Mouse (Mus musculus): ENCODE data around the gene Dcxr.
"Not testable (repeated sequence)": the region's sequence is repeated elsewhere in the genome, so short reads cannot be mapped to it uniquely, and the experiment has no call there.

Dcxr gene

GRCm38 (mm10) chr11:120727169-120727527 lies at the start of gene Dcxr:
Gene Dcxr (minus strand): TSS chr11:120727281.
- peak; percentile 99 for DNase-seq (ENCODE audit: low read depth, low spot score)

- DNase-seq (ENCODE audit: low read depth, low spot score), result peak; percentile 97
Measured at GRCm38 (mm10) chr11:120775774-120776469, 48.8 kb upstream of the Dcxr start.

- DNase-seq (ENCODE audit: low read depth, low spot score), result peak; percentile 77
Measured at GRCm38 (mm10) chr11:120773463-120774190, 46.5 kb upstream of the Dcxr start.

DNA sequence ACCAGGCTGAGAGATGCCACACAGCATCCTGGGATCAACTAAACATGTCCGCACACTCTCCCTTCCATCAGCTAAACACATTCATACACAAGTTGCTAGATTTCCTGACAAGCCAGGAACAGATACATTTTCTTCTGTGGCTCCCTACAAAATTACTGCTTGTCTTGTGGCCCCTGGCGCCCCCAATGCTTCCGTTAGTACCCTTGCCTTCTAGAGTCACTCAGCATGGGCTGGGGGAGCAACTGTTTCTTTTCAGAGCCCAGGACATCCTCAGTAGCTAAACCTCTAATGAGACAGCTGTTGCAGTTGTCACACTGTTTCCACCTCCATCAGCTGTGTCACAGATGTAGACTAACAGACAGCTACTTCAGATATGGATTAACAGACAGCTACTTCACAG lies 45.7 kb upstream of the Dcxr start:
- DNase-seq (ENCODE audit: low read depth, low spot score), result no peak

DNA sequence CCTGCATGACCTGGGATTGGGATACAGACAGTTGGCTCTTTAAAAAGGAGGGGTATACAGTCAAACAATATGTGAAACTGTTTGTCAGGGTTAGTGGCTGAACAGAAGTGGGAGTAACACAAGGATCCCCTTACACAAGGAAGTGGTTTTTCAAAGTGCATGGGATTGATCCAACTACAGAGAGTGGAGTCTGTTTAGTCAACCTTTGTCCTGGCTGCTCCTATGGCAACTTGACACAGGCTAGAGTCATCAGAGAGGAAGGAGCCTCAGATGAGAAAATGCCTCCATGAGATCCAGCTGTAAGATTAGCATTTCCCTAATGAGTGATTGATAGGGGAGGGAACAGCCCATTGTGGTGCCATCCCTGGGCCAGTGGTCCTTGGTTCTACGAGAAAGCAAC lies 41.1 kb upstream of the Dcxr start:
- peak; percentile 63 for DNase-seq (ENCODE audit: low read depth, low spot score)

DNA sequence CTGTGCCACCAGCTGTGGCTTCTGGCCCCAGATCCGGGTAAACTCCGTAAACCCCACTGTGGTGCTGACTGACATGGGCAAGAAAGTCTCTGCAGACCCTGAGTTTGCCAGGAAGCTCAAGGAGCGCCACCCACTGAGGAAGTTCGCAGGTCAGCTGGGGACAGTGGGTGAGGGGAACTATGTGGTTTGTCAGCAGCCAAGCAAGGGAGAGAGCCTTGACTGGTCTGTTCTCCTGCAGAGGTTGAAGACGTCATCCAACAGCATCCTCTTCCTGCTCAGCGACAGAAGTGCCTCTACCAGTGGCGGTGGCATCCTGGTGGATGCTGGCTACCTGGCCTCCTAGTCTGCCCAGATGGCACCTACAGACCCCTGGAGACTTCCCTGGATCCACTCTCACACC lies 39.9 kb upstream of the Dcxr start:
- DNase-seq (ENCODE audit: low read depth, low spot score), result not testable (repeated sequence)

DNA sequence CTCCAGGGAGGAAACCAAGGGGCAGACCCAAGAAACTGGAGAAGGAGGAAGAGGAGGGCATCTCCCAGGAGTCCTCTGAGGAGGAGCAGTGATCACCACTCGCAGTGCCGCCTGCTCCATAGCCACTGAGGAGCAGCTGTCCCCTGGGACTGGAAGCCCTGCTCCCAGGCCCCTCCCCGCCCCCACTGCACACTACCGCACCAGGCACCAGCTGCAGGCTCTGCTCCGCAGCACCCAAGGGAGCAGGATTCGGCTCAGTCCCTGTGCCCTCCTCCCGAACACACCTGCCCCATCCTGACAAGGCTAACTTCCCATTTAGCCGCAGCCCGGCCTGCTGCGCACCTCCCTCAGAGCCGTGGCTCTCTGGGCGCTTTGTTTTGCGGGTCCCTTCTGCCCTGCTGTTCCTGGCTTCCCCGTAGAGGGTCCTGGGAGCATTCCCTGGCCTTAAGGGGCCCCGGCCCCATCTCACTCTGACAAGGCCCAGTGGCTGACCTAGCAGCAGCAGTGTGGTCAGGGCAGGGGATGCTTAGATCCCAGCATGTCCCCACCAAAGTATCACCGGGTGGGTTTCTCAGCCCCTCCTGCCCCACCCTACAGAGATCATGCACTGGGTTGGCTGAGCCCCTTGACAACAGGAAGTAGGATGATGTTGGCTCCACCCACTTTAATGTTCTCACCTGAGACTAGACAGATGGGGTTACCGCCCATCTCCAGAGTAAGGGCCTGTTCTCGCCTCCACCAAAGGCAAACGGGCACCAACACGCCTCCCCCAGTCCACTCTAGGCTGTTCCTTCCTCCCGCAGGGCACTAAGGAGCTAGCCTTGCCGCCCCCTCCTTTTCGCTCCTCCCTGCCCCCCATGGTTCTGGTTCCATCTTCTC lies 36.3 kb upstream of the Dcxr start:
- DNase-seq (ENCODE audit: low read depth, low spot score), result not testable (repeated sequence)

- DNase-seq (ENCODE audit: low read depth, low spot score), result not testable (repeated sequence)
Measured at GRCm38 (mm10) chr11:120762672-120763041, 35.6 kb upstream of the Dcxr start, which contains the start of gene Hmga1b. Gene Hmga1b (plus strand): TSS chr11:120762794.

GRCm38 (mm10) chr11:120761811-120762671 lies 35.0 kb upstream of the Dcxr start:
- DNase-seq (ENCODE audit: low read depth, low spot score), result peak; percentile 55

- DNase-seq (ENCODE audit: low read depth, low spot score), result no peak
Measured at GRCm38 (mm10) chr11:120760236-120760635, 33.2 kb upstream of the Dcxr start.

DNA sequence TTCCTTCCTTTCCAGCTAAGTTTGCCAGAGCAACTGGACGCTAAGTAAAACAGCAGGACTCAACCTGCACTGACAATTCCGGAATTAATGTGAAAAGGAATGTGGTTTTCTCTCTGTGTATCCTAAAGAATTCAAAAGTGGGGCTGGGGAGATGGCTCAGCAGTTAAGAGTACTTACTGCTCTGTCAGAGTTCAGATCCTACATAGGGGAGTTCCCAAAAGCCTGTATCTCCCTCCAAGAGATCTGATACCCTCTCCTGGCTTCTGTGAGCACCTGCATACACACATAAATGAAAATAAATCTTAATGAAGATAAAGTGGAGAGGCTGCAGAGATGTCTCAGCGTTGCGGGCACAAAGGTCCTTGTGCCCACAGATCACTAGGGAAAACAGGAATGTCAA lies 24.5 kb upstream of the Dcxr start:
- peak; percentile 53 for DNase-seq (ENCODE audit: low read depth, low spot score)

DNA sequence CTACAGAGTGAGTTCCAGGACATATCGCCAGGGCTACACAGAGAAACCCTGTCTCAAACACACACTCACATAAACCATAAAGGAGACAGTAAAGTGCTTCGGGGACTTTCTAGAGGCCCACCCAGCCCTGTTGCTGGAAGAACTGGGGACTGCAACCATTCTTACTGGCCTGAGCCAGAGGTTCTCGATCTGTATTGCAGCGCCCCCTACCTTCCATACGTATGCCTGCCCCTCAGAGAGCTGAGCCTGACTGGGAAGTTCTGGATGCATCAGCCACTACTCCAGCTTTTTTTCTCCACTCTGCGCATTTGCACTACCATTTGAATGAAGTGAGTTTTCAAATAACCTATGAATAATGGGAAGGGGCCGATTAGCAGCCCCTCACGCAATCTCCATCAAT lies 22.3 kb upstream of the Dcxr start:
- peak; percentile 39 for DNase-seq (ENCODE audit: low read depth, low spot score)

- DNase-seq (ENCODE audit: low read depth, low spot score), result no peak
Measured at GRCm38 (mm10) chr11:120747974-120748373, 20.9 kb upstream of the Dcxr start.

- no peak for DNase-seq (ENCODE audit: low read depth, low spot score)
Measured at GRCm38 (mm10) chr11:120744121-120744701, 17.1 kb upstream of the Dcxr start.

DNA sequence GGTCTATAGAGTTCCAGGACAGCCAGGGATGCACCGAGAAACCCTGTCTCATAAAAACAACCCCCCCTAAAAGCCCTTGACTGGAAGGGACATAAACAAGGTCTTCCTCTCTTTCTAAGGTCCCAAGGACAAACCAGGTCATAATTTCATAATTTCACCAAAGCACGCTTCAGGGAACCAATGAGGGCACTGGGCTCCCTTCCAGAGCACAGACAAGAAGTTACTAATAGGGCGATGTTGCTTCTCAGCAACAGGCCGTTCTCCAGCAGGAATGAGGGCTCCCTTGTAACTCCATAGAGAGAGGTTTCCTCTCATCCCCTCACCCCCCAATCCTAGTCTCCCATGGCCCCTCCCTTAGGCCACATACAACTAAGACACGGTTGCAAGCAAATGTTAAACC lies 13.9 kb upstream of the Dcxr start:
- DNase-seq (ENCODE audit: low read depth, low spot score), result no peak

- no peak for DNase-seq (ENCODE audit: low read depth, low spot score)
Measured at GRCm38 (mm10) chr11:120736424-120736823, 9.3 kb upstream of the Dcxr start.

DNA sequence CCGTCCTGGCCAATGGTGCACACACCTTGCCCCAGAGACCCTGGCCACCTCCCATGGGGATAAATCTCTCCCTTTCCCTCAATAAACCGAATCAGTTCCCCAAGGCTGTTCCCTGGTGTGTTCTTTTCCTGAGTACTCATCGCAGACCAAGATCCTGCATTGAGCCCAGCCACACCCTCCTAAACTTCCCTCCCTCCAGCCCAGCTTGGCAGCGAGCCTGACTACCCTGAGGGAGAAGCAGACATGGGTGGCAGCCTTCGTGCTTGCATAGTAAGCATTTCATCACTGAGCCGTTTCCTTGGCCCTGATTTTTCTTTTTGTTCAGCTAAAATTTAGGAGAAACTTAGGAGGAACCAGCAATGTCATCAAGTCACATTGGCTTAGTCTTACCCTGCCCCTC lies 6.4 kb upstream of the Dcxr start:
- peak; percentile 83 for DNase-seq (ENCODE audit: low read depth, low spot score)

- peak; percentile 90 for DNase-seq (ENCODE audit: low read depth, low spot score)
Measured at GRCm38 (mm10) chr11:120731858-120732680, 5.0 kb upstream of the Dcxr start, which contains the start of gene Cbr2. Gene Cbr2 (minus strand): TSS chr11:120732114.

- no peak for DNase-seq (ENCODE audit: low read depth, low spot score)
Measured at GRCm38 (mm10) chr11:120731395-120731794, 4.3 kb upstream of the Dcxr start.

- DNase-seq (ENCODE audit: low read depth, low spot score), result no peak
Measured at GRCm38 (mm10) chr11:120730331-120730870, 3.3 kb upstream of the Dcxr start.
